Mouse (Mus musculus): Measurements from ENCODE around the gene Plxdc2. TPM values are rescaled to one million over a fixed set of nuclear protein-coding genes. Genes with fewer than 3 reads are reported as not detected.

Gene Plxdc2
- polyA plus RNA-seq, 1 experiment = 0.29 TPM

GRCm38 (mm10) chr2:16683739-16684138, 327.6 kb downstream of the Plxdc2 start:
- H3K79me2 ChIP-seq (ENCODE audit: control insufficient read depth, insufficient read depth) = no peaks in the 10 kb centered on the region
- no peaks in the 10 kb centered on the region for H3K36me3 ChIP-seq (ENCODE audit: control insufficient read depth, insufficient read depth)
- H3ac ChIP-seq (ENCODE audit: control insufficient read depth, insufficient read length, low read depth) = no peak overlapping the region
- TF ChIP-seq MYOG (IDR thresholded peaks at IDR 0.05; ENCODE audit: control insufficient read depth, extremely low read depth, insufficient read length) = no peak
- TF ChIP-seq FOSL1 (IDR thresholded peaks at IDR 0.05; ENCODE audit: insufficient read depth, low read length, poor library complexity, severe bottlenecking) = no peak
- no peak for TF ChIP-seq CTCF (IDR thresholded peaks at IDR 0.05; ENCODE audit: control insufficient read depth, insufficient read depth, insufficient read length)
- no peak for TF ChIP-seq MAX (IDR thresholded peaks at IDR 0.05)
- TF ChIP-seq MYOD1 (IDR thresholded peaks at IDR 0.05; ENCODE audit: control insufficient read depth, insufficient read length, low read depth) = no peak
- TF ChIP-seq USF1 (IDR thresholded peaks at IDR 0.05; ENCODE audit: low read depth) = no peak
- no peak for TF ChIP-seq CEBPB (IDR thresholded peaks at IDR 0.05; ENCODE audit: low read depth)
- H3K27me3 ChIP-seq (ENCODE audit: control insufficient read depth, insufficient read depth, insufficient read length) = no peaks in the 10 kb centered on the region
- H3K79me3 ChIP-seq (ENCODE audit: low read depth) = no peaks in the 10 kb centered on the region
- no peak overlapping the region for H3K4me3 ChIP-seq (ENCODE audit: insufficient read depth, poor library complexity, severe bottlenecking)

GRCm38 (mm10) chr2:16684529-16684928, 328.4 kb downstream of the Plxdc2 start:
- no peak for TF ChIP-seq FOSL1 (IDR thresholded peaks at IDR 0.05; ENCODE audit: insufficient read depth, low read length, poor library complexity, severe bottlenecking)
- TF ChIP-seq CTCF (IDR thresholded peaks at IDR 0.05; ENCODE audit: control insufficient read depth, insufficient read depth, insufficient read length) = no peak
- no peak overlapping the region for H3ac ChIP-seq (ENCODE audit: control insufficient read depth, insufficient read length, low read depth)

DNA sequence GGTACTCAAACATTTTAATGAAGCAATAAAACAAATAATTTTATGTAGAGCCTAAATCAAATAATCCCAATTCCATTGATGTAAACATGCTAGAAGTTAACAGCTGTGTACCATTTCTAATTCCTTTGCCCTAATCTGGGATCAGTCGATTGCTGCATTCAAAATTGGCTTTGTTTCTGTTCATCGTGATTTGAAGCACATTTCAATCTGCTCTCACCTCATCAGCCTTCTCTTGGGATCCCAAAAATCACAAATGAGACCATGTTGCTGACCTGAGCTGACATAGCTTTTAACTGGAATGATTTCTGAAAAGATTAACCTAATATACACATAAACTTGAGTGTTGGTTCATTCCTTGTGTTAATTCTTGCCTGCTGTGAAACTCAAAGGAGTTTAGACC, 340.3 kb downstream of the Plxdc2 start:
- H3K79me3 ChIP-seq (ENCODE audit: low read depth) = no peaks in the 10 kb centered on the region
- no peaks in the 10 kb centered on the region for H3K79me2 ChIP-seq (ENCODE audit: control insufficient read depth, insufficient read depth)
- H3K4me3 ChIP-seq (ENCODE audit: insufficient read depth, poor library complexity, severe bottlenecking) = no peak overlapping the region
- H3K27me3 ChIP-seq (ENCODE audit: control insufficient read depth, insufficient read depth, insufficient read length) = no peaks in the 10 kb centered on the region
- no peaks in the 10 kb centered on the region for H3K36me3 ChIP-seq (ENCODE audit: control insufficient read depth, insufficient read depth)
- TF ChIP-seq MAX (IDR thresholded peaks at IDR 0.05) (no peak), MYOG (IDR thresholded peaks at IDR 0.05; ENCODE audit: control insufficient read depth, extremely low read depth, insufficient read length) (no peak), USF1 (IDR thresholded peaks at IDR 0.05; ENCODE audit: low read depth) (no peak), MYOD1 (IDR thresholded peaks at IDR 0.05; ENCODE audit: control insufficient read depth, insufficient read length, low read depth) (no peak), FOSL1 (IDR thresholded peaks at IDR 0.05; ENCODE audit: insufficient read depth, low read length, poor library complexity, severe bottlenecking) (no peak), CTCF (IDR thresholded peaks at IDR 0.05; ENCODE audit: control insufficient read depth, insufficient read depth, insufficient read length) (no peak), CEBPB (IDR thresholded peaks at IDR 0.05; ENCODE audit: low read depth) (no peak)
- H3ac ChIP-seq (ENCODE audit: control insufficient read depth, insufficient read length, low read depth) = no peak overlapping the region

More at GRCm38 (mm10) chr2:16684529-16684928, 328.4 kb downstream of the Plxdc2 start:
- H3K27me3 ChIP-seq (ENCODE audit: control insufficient read depth, insufficient read depth, insufficient read length) = no peaks in the 10 kb centered on the region
- no peaks in the 10 kb centered on the region for H3K79me3 ChIP-seq (ENCODE audit: low read depth)
- no peaks in the 10 kb centered on the region for H3K79me2 ChIP-seq (ENCODE audit: control insufficient read depth, insufficient read depth)
- H3K4me3 ChIP-seq (ENCODE audit: insufficient read depth, poor library complexity, severe bottlenecking) = no peak overlapping the region
- no peaks in the 10 kb centered on the region for H3K36me3 ChIP-seq (ENCODE audit: control insufficient read depth, insufficient read depth)

DNA sequence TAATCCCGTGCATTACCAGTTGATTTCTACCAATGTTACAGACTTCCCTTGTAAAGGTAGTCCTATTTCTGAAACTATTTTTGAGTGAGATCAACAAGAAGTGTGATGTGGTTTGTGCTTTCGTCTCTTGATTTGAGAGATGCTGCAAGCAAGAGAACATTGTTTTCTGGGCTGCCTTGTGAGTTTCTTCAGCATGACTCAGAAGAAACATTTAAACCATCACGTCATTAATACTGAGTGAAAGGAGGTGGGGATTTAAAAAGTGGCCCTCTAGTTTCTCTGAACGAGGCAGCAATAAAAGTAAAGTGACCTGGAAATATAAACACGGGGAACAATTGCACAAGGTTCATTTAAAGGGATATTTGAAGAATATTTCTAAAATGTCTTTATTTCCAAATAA, 341.1 kb downstream of the Plxdc2 start:
- Histone ChIP-seq H3K79me2 (ENCODE audit: control insufficient read depth, insufficient read depth) (no peaks in the 10 kb centered on the region), H3K27me3 (ENCODE audit: control insufficient read depth, insufficient read depth, insufficient read length) (no peaks in the 10 kb centered on the region), H3ac (ENCODE audit: control insufficient read depth, insufficient read length, low read depth) (no peak overlapping the region), H3K4me3 (ENCODE audit: insufficient read depth, poor library complexity, severe bottlenecking) (no peak overlapping the region), H3K36me3 (ENCODE audit: control insufficient read depth, insufficient read depth) (no peaks in the 10 kb centered on the region), H3K79me3 (ENCODE audit: low read depth) (no peaks in the 10 kb centered on the region)
- TF ChIP-seq MYOG (IDR thresholded peaks at IDR 0.05; ENCODE audit: control insufficient read depth, extremely low read depth, insufficient read length) (no peak), CEBPB (IDR thresholded peaks at IDR 0.05; ENCODE audit: low read depth) (no peak), FOSL1 (IDR thresholded peaks at IDR 0.05; ENCODE audit: insufficient read depth, low read length, poor library complexity, severe bottlenecking) (no peak), USF1 (IDR thresholded peaks at IDR 0.05; ENCODE audit: low read depth) (no peak), CTCF (IDR thresholded peaks at IDR 0.05; ENCODE audit: control insufficient read depth, insufficient read depth, insufficient read length) (no peak), MYOD1 (IDR thresholded peaks at IDR 0.05; ENCODE audit: control insufficient read depth, insufficient read length, low read depth) (no peak)

DNA sequence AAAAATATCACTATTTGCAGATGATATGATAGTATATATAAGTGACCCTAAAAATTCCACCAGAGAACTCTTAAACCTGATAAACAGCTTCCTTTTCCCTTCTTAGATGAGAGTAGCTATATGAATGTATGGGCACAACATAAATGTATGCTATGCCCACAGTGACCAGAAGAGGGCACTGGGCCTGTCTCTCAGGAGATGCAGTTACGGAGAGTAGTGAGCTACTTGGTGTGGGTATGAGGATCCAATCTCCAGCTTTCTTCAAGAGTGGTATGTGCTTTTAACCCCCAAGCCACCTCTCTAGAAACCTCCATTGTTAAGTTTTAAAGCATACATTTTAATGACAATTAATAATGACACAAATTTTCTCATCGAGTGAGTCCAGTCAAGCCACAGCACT, 350.1 kb downstream of the Plxdc2 start:
- no peak for TF ChIP-seq FOSL1 (IDR thresholded peaks at IDR 0.05; ENCODE audit: insufficient read depth, low read length, poor library complexity, severe bottlenecking)
- no peak for TF ChIP-seq MYOD1 (IDR thresholded peaks at IDR 0.05; ENCODE audit: control insufficient read depth, insufficient read length, low read depth)
- TF ChIP-seq CTCF (IDR thresholded peaks at IDR 0.05; ENCODE audit: control insufficient read depth, insufficient read depth, insufficient read length) = no peak
- TF ChIP-seq USF1 (IDR thresholded peaks at IDR 0.05; ENCODE audit: low read depth) = no peak
- TF ChIP-seq MYOG (IDR thresholded peaks at IDR 0.05; ENCODE audit: control insufficient read depth, extremely low read depth, insufficient read length) = no peak
- TF ChIP-seq MAX (IDR thresholded peaks at IDR 0.05) = no peak
- no peak for TF ChIP-seq CEBPB (IDR thresholded peaks at IDR 0.05; ENCODE audit: low read depth)
- Histone ChIP-seq H3K79me2 (ENCODE audit: control insufficient read depth, insufficient read depth) (no peaks in the 10 kb centered on the region), H3K4me3 (ENCODE audit: insufficient read depth, poor library complexity, severe bottlenecking) (no peak overlapping the region)

GRCm38 (mm10) chr2:16709885-16710284, 353.8 kb downstream of the Plxdc2 start:
- Histone ChIP-seq H3K36me3 (ENCODE audit: control insufficient read depth, insufficient read depth) (no peaks in the 10 kb centered on the region), H3K4me3 (ENCODE audit: insufficient read depth, poor library complexity, severe bottlenecking) (no peak overlapping the region), H3K27me3 (ENCODE audit: control insufficient read depth, insufficient read depth, insufficient read length) (no peaks in the 10 kb centered on the region), H3K79me3 (ENCODE audit: low read depth) (no peaks in the 10 kb centered on the region), H3K79me2 (ENCODE audit: control insufficient read depth, insufficient read depth) (no peaks in the 10 kb centered on the region), H3ac (ENCODE audit: control insufficient read depth, insufficient read length, low read depth) (no peak overlapping the region)
- TF ChIP-seq CEBPB (IDR thresholded peaks at IDR 0.05; ENCODE audit: low read depth) (no peak), MYOG (IDR thresholded peaks at IDR 0.05; ENCODE audit: control insufficient read depth, extremely low read depth, insufficient read length) (no peak), USF1 (IDR thresholded peaks at IDR 0.05; ENCODE audit: low read depth) (no peak), FOSL1 (IDR thresholded peaks at IDR 0.05; ENCODE audit: insufficient read depth, low read length, poor library complexity, severe bottlenecking) (no peak), MAX (IDR thresholded peaks at IDR 0.05) (no peak), MYOD1 (IDR thresholded peaks at IDR 0.05; ENCODE audit: control insufficient read depth, insufficient read length, low read depth) (no peak), CTCF (IDR thresholded peaks at IDR 0.05; ENCODE audit: control insufficient read depth, insufficient read depth, insufficient read length) (no peak)

More for the DNA sequence above, 350.1 kb downstream of the Plxdc2 start:
- H3K36me3 ChIP-seq (ENCODE audit: control insufficient read depth, insufficient read depth) = no peaks in the 10 kb centered on the region
- no peak overlapping the region for H3ac ChIP-seq (ENCODE audit: control insufficient read depth, insufficient read length, low read depth)
- H3K79me3 ChIP-seq (ENCODE audit: low read depth) = no peaks in the 10 kb centered on the region
- no peaks in the 10 kb centered on the region for H3K27me3 ChIP-seq (ENCODE audit: control insufficient read depth, insufficient read depth, insufficient read length)
